Mouse (Mus musculus): ENCODE measurements around the gene Cbarp. TPM values are rescaled to one million over a fixed set of nuclear protein-coding genes. Genes with fewer than 3 reads are reported as not detected.
A peak's percentile ranks its signal among the peaks of the same experiment; 100 is the strongest.

Cbarp gene
- polyA plus RNA-seq, 1 experiment from 2014 or later, result 5.5 TPM

GRCm38 (mm10) chr10:80171760-80172526 lies 31.3 kb upstream of the Cbarp start:
- TF ChIP-seq CTCF (IDR thresholded peaks at IDR 0.05), result no peak
- no peak for TF ChIP-seq EP300 (IDR thresholded peaks at IDR 0.05)
- H3K9ac ChIP-seq (replicated peaks; ENCODE audit: low read depth), result no peak overlapping the region
- 84% methylated on average over 44 of the region's 45 CpGs for WGBS
- DNase-seq (ENCODE audit: low spot score) (no peak), ATAC-seq (no peak)
- peak overlapping the region; percentile 59 for H3K4me2 ChIP-seq (replicated peaks; ENCODE audit: low read depth, low read length)
- H3K27ac ChIP-seq (ENCODE audit: low read length), result peak overlapping the region; percentile 85
- H3K36me3 ChIP-seq (ENCODE audit: insufficient read depth, low read length), result peaks cover 18% of the 10 kb centered on the region
- H3K4me3 ChIP-seq (ENCODE audit: low read depth, low read length), result peak overlapping the region; percentile 53; the same call in 1 of the 2 replicates
- H3K27me3 ChIP-seq (replicated peaks; ENCODE audit: insufficient read depth, low read length), result no peaks in the 10 kb centered on the region
- peaks cover 10% of the 10 kb centered on the region; the same call in 1 of the 2 replicates for H3K4me1 ChIP-seq (ENCODE audit: insufficient read depth, low read depth, low read length)
- H3K9me3 ChIP-seq (ENCODE audit: low read length), result no peaks in the 10 kb centered on the region

GRCm38 (mm10) chr10:80171252-80171651 lies 30.6 kb upstream of the Cbarp start:
- Histone ChIP-seq H3K4me3 (ENCODE audit: low read depth, low read length) (no peak overlapping the region), H3K27me3 (replicated peaks; ENCODE audit: insufficient read depth, low read length) (no peaks in the 10 kb centered on the region), H3K9ac (replicated peaks; ENCODE audit: low read depth) (no peak overlapping the region), H3K36me3 (ENCODE audit: insufficient read depth, low read length) (peaks cover 18% of the 10 kb centered on the region), H3K9me3 (ENCODE audit: low read length) (no peaks in the 10 kb centered on the region), H3K27ac (ENCODE audit: low read length) (no peak overlapping the region), H3K4me2 (replicated peaks; ENCODE audit: low read depth, low read length) (no peak overlapping the region), H3K4me1 (ENCODE audit: insufficient read depth, low read depth, low read length) (peaks cover 10% of the 10 kb centered on the region; the same call in 1 of the 2 replicates)
- TF ChIP-seq CTCF (IDR thresholded peaks at IDR 0.05), result no peak
- no peak for ATAC-seq
- DNase-seq (ENCODE audit: low spot score), result no peak
- 71% methylated on average over 15 of the region's 15 CpGs for WGBS

DNA sequence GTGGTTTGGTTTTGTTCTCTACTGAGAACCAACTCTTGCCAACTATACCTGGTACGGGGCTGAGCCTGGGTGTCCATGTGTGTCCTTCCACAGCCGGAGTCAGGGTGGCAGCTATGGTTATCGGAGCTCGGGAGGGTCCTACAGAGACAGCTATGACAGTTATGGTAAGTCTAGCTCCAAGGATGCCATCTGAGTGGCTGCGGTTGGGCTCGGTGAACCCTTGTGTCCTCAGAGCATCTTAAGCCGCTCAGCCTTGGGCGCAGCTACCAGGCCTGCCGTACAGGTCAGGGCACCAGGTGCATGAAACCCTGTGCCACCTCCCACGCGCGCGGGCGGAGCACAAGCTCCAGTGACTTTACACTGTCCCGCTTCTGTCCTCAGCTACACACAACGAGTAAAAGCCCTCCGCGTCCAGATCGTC lies 30.0 kb upstream of the Cbarp start:
- Histone ChIP-seq H3K9ac (replicated peaks; ENCODE audit: low read depth) (no peak overlapping the region), H3K36me3 (ENCODE audit: insufficient read depth, low read length) (peaks cover 18% of the 10 kb centered on the region), H3K27ac (ENCODE audit: low read length) (no peak overlapping the region), H3K4me1 (ENCODE audit: insufficient read depth, low read depth, low read length) (peaks cover 12% of the 10 kb centered on the region; the same call in 1 of the 2 replicates), H3K4me2 (replicated peaks; ENCODE audit: low read depth, low read length) (no peak overlapping the region), H3K27me3 (replicated peaks; ENCODE audit: insufficient read depth, low read length) (no peaks in the 10 kb centered on the region), H3K4me3 (ENCODE audit: low read depth, low read length) (no peak overlapping the region), H3K9me3 (ENCODE audit: low read length) (no peaks in the 10 kb centered on the region)
- no peak for ATAC-seq
- DNase-seq (ENCODE audit: low spot score), result no peak
- WGBS, result 93% methylated on average over 19 of the region's 19 CpGs
- TF ChIP-seq EP300 (IDR thresholded peaks at IDR 0.05) (no peak), CTCF (IDR thresholded peaks at IDR 0.05) (no peak)

- ATAC-seq (no peak), DNase-seq (ENCODE audit: low spot score) (no peak)
- WGBS, result 93% methylated on average over 16 of the region's 16 CpGs
- Histone ChIP-seq H3K27me3 (replicated peaks; ENCODE audit: insufficient read depth, low read length) (no peaks in the 10 kb centered on the region), H3K36me3 (ENCODE audit: insufficient read depth, low read length) (peaks cover 18% of the 10 kb centered on the region), H3K4me2 (replicated peaks; ENCODE audit: low read depth, low read length) (no peak overlapping the region), H3K4me3 (ENCODE audit: low read depth, low read length) (no peak overlapping the region), H3K4me1 (ENCODE audit: insufficient read depth, low read depth, low read length) (peaks cover 16% of the 10 kb centered on the region; the same call in 1 of the 2 replicates), H3K9me3 (ENCODE audit: low read length) (no peaks in the 10 kb centered on the region), H3K27ac (ENCODE audit: low read length) (no peak overlapping the region), H3K9ac (replicated peaks; ENCODE audit: low read depth) (no peak overlapping the region)
- TF ChIP-seq CTCF (IDR thresholded peaks at IDR 0.05) (no peak), EP300 (IDR thresholded peaks at IDR 0.05) (no peak)
Observed at GRCm38 (mm10) chr10:80170052-80170451, 29.4 kb upstream of the Cbarp start.

DNA sequence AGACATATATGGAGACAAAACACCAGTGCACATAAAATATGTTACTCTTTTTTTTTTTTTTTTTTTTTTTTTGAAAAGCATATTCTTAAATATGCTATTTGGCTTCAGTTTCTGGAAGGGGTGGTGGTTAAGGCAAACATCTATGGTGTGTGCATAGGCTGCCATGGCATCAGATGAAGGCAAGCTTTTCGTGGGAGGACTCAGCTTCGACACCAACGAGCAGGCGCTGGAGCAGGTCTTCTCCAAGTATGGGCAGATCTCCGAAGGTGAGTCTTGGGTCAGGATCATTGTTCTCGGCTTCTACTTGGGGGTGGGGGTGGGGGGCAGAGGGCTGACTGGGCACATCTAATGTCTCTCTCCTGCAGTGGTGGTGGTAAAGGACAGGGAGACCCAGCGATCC lies 29.0 kb upstream of the Cbarp start:
- ATAC-seq (no peak), DNase-seq (ENCODE audit: low spot score) (no peak)
- TF ChIP-seq CTCF (IDR thresholded peaks at IDR 0.05), result no peak
- TF ChIP-seq EP300 (IDR thresholded peaks at IDR 0.05), result no peak
- Histone ChIP-seq H3K27ac (ENCODE audit: low read length) (no peak overlapping the region), H3K27me3 (replicated peaks; ENCODE audit: insufficient read depth, low read length) (no peaks in the 10 kb centered on the region), H3K4me1 (ENCODE audit: insufficient read depth, low read depth, low read length) (peaks cover 18% of the 10 kb centered on the region; the same call in 1 of the 2 replicates), H3K36me3 (ENCODE audit: insufficient read depth, low read length) (peaks cover 18% of the 10 kb centered on the region), H3K9me3 (ENCODE audit: low read length) (no peaks in the 10 kb centered on the region), H3K4me3 (ENCODE audit: low read depth, low read length) (no peak overlapping the region), H3K4me2 (replicated peaks; ENCODE audit: low read depth, low read length) (no peak overlapping the region), H3K9ac (replicated peaks; ENCODE audit: low read depth) (no peak overlapping the region)
- WGBS, result 89% methylated on average over 7 of the region's 7 CpGs

GRCm38 (mm10) chr10:80169070-80169469 lies 28.4 kb upstream of the Cbarp start:
- Histone ChIP-seq H3K9me3 (ENCODE audit: low read length) (no peaks in the 10 kb centered on the region), H3K4me1 (ENCODE audit: insufficient read depth, low read depth, low read length) (peaks cover 24% of the 10 kb centered on the region; the same call in 1 of the 2 replicates), H3K27ac (ENCODE audit: low read length) (no peak overlapping the region), H3K4me2 (replicated peaks; ENCODE audit: low read depth, low read length) (peak overlapping the region; percentile 69), H3K4me3 (ENCODE audit: low read depth, low read length) (no peak overlapping the region; the same call in 1 of the 2 replicates), H3K27me3 (replicated peaks; ENCODE audit: insufficient read depth, low read length) (no peaks in the 10 kb centered on the region), H3K9ac (replicated peaks; ENCODE audit: low read depth) (no peak overlapping the region), H3K36me3 (ENCODE audit: insufficient read depth, low read length) (peaks cover 18% of the 10 kb centered on the region)
- DNase-seq (ENCODE audit: low spot score) (no peak), ATAC-seq (no peak)
- WGBS, result 45% methylated on average over 1 of the region's 1 CpGs
- TF ChIP-seq CTCF (IDR thresholded peaks at IDR 0.05) (no peak), EP300 (IDR thresholded peaks at IDR 0.05) (no peak)

Measured in lung, postnatal 0 days (tissue).